Mouse (Mus musculus): ENCODE data around the gene Timmdc1. TPM values are rescaled to one million over a fixed set of nuclear protein-coding genes. Genes with fewer than 3 reads are reported as not detected.

The Timmdc1 gene
- polyA plus RNA-seq, 1 experiment from 2014 or later = 22.8 TPM

DNA sequence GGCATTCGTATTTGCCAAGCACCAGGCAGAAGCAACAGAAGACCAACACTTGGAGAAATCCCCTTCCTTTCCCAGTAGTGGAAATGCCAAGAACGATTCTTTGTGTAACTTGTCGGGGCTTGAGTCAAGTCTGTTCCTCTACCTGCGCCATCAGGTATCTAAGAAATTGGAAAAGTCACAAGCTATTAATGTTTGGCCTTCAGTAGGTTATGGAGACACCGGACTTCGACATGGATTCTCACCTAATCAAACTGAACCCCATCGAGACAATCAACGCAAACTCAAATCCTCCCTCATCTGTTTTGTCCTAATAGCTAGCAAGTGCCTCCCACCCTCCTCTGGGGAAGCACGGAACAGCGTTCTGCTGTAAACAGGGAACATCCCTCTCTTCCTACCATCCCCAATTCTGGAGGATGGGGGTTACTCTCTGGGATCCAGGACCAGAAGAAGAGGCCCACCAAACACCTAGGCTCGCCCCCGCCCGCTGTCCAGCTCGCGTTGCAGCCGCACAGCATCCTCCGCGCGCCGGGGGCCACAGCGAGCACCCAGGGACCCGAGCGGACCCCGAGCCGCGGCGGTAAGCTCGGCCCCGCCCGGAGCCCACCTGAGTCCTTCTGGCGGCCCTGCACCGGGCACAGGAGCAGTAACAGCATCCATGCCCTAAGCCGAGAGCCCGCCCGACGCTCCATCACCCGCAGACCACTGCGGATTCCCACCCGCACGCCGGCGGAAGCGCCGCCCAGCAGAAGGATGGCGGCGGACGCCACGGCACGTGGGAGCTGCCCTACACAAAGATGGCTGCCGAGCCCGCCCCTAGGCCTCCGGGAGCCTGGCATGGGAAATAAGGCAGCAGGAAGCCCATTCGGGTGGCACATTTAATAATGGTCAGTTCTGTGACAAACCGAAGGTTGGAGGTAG, 27.3 kb upstream of the Timmdc1 start, which contains the start of gene Poglut1:
Poglut1 (minus strand) TSS at position 780 of the 918 bp plus-strand sequence.
- DNase-seq (ENCODE audit: low spot score) = peak; percentile 87
- Histone ChIP-seq H3K9ac (ENCODE audit: low read length) (peak within 1 kb of the TSS; percentile 81), H3K27me3 (replicated peaks; ENCODE audit: control insufficient read depth, insufficient read depth, low read length) (0 out of 2 replicates have a peak, but pooled peaks cover 4% of the 10 kb centered on the region), H3K27ac (ENCODE audit: low read depth) (peak within 1 kb of the TSS; percentile 33; the same call in 1 of the 2 replicates), H3K9me3 (ENCODE audit: control insufficient read depth, low read length) (no peaks in the 10 kb centered on the region), H3K4me3 (ENCODE audit: low read depth, low read length) (peak within 1 kb of the TSS; percentile 81), H3K4me2 (ENCODE audit: low read length) (peak within 1 kb of the TSS; percentile 60), H3K36me3 (ENCODE audit: control insufficient read depth, insufficient read depth, low read length) (peaks cover 21% of the 10 kb centered on the region; the same call in 1 of the 2 replicates), H3K4me1 (replicated peaks; ENCODE audit: control insufficient read depth, insufficient read depth, low read length) (peaks cover 11% of the 10 kb centered on the region)
- ATAC-seq (replicated peaks; ENCODE audit: low FRiP score, low TSS enrichment, low read depth) = peak; percentile 93
- 3% methylated on average over 54 of the region's 54 CpGs for WGBS

DNA sequence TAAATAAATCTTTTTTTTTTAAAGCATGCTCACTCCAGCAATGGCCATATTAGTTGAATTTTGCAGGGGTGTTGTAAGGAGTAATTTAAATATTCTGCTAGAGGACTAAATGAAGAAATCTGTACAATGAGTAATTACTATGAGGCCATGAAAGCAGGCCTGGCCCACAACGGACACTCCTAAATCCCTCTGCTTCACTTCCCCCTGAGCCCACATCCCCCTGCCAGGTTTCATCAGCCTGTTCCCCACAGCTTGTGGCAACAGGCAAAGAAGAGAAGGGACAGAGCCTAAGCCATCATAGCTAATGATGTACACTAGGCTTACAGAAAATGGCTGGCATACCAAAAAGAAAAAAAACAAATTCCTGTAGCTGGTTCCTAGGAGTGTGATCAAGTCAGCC, 25.5 kb upstream of the Timmdc1 start:
- no peaks in the 10 kb centered on the region for H3K9me3 ChIP-seq (ENCODE audit: control insufficient read depth, low read length)
- H3K27ac ChIP-seq (ENCODE audit: low read depth) = no peak overlapping the region
- DNase-seq (ENCODE audit: low spot score) (no peak), ATAC-seq (replicated peaks; ENCODE audit: low FRiP score, low TSS enrichment, low read depth) (no peak)
- peaks cover 11% of the 10 kb centered on the region for H3K4me1 ChIP-seq (replicated peaks; ENCODE audit: control insufficient read depth, insufficient read depth, low read length)
- H3K27me3 ChIP-seq (replicated peaks; ENCODE audit: control insufficient read depth, insufficient read depth, low read length) = no peaks in the 10 kb centered on the region
- H3K36me3 ChIP-seq (ENCODE audit: control insufficient read depth, insufficient read depth, low read length) = peaks cover 28% of the 10 kb centered on the region; the same call in 1 of the 2 replicates
- H3K9ac ChIP-seq (ENCODE audit: low read length) = no peak overlapping the region
- H3K4me3 ChIP-seq (ENCODE audit: low read depth, low read length) = no peak overlapping the region
- H3K4me2 ChIP-seq (ENCODE audit: low read length) = no peak overlapping the region
- WGBS = 97% methylated on average over 1 of the region's 1 CpGs

DNA sequence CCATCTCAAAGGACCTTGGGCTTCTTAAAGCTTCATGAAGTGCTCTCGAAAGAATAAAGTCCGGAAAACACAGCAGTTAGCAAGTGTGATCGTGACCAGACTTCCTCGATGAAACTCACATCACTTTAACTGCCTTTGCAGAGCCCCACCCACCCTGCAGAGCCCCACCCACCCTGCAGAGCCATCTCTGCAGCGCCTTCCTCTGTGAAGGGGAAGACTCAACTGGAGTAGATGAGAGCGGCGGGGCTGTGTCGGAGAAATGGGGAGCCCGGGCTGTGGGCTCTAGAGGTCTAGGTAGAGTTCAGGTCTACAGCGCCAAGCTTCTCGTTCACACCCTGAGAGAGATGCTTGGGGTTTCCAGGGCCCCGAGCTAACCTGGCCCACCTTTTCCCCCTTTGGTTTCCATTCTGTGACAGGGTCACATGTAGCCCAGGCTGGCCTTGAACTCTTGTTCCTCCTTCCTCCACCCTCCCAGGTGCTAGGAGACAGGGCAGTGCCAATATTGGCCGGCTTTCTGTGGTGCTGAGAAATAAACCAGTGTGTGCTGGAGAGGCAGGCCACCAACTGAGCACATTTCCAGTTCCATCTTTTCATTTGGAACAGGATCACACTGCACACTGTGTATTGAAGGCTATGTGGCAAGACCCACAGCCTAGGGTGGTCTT, 16.4 kb upstream of the Timmdc1 start:
- no peaks in the 10 kb centered on the region for H3K9me3 ChIP-seq (ENCODE audit: control insufficient read depth, low read length)
- no peaks in the 10 kb centered on the region for H3K27me3 ChIP-seq (replicated peaks; ENCODE audit: control insufficient read depth, insufficient read depth, low read length)
- H3K4me3 ChIP-seq (ENCODE audit: low read depth, low read length) = no peak overlapping the region
- no peaks in the 10 kb centered on the region for H3K4me1 ChIP-seq (replicated peaks; ENCODE audit: control insufficient read depth, insufficient read depth, low read length)
- ATAC-seq (replicated peaks; ENCODE audit: low FRiP score, low TSS enrichment, low read depth) = no peak
- whole genome bisulfite sequencing = 87% methylated on average over 13 of the region's 13 CpGs
- no peak overlapping the region for H3K27ac ChIP-seq (ENCODE audit: low read depth)
- DNase-seq (ENCODE audit: low spot score) = no peak
- H3K4me2 ChIP-seq (ENCODE audit: low read length) = no peak overlapping the region
- H3K9ac ChIP-seq (ENCODE audit: low read length) = no peak overlapping the region
- peaks cover 73% of the 10 kb centered on the region for H3K36me3 ChIP-seq (ENCODE audit: control insufficient read depth, insufficient read depth, low read length)

DNA sequence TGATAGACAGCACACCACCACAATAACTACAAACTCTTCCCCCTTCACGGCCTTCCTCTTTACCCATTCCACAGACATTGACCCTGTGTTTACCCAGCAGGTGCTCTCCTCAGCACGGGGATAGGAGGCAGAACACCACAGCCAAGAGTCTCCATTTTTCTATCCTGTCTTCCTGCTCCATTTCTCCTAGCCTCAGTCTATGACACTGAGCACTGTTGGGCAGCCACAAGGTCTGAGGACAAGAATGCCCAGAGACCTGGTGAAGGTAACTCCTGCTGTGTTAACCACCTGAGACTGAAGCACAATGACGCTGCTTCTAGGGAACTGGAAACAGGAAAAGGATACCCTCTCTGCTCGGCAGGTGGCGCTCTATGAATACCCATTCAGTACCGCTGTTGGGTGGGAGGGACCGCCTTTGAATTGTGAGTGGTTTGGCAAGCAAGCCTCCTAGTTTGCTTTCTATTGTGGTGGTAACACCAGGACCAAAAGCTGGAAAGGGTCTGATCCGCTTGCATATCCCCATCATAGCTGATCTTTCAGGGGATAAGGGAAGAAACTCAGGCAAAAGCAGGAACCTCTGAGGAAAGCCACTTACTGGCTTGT, 14.2 kb upstream of the Timmdc1 start:
- H3K27ac ChIP-seq (ENCODE audit: low read depth) = no peak overlapping the region
- no peak overlapping the region for H3K4me3 ChIP-seq (ENCODE audit: low read depth, low read length)
- no peaks in the 10 kb centered on the region for H3K27me3 ChIP-seq (replicated peaks; ENCODE audit: control insufficient read depth, insufficient read depth, low read length)
- H3K9ac ChIP-seq (ENCODE audit: low read length) = no peak overlapping the region
- DNase-seq (ENCODE audit: low spot score) = peak; percentile 83
- no peaks in the 10 kb centered on the region for H3K4me1 ChIP-seq (replicated peaks; ENCODE audit: control insufficient read depth, insufficient read depth, low read length)
- peaks cover 76% of the 10 kb centered on the region for H3K36me3 ChIP-seq (ENCODE audit: control insufficient read depth, insufficient read depth, low read length)
- no peak overlapping the region for H3K4me2 ChIP-seq (ENCODE audit: low read length)
- 46% methylated on average over 8 of the region's 8 CpGs for WGBS
- ATAC-seq (replicated peaks; ENCODE audit: low FRiP score, low TSS enrichment, low read depth) = no peak
- no peaks in the 10 kb centered on the region for H3K9me3 ChIP-seq (ENCODE audit: control insufficient read depth, low read length)

DNA sequence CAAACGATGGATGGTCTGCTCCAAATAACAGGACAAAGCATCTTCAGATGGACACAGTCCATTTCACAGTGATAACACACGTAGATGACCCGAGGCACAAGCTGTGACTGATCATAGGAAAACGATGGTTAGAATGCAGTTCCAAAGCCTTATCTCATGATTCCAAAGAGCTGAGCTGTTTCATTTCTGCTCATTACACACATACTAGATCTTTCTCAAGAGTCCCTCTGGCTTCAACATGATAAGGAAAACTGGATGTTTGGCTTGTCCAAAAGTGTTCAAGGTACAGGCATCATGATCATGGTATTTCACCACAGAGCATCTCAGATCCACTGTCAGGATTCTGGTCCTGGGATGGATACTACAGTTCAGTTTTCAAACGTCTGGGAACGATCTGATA, 3.8 kb upstream of the Timmdc1 start:
- 89% methylated on average over 6 of the region's 6 CpGs for WGBS
- ATAC-seq (replicated peaks; ENCODE audit: low FRiP score, low TSS enrichment, low read depth) = no peak
- Histone ChIP-seq H3K4me3 (ENCODE audit: low read depth, low read length) (no peak overlapping the region), H3K27ac (ENCODE audit: low read depth) (no peak overlapping the region), H3K36me3 (ENCODE audit: control insufficient read depth, insufficient read depth, low read length) (peaks cover 59% of the 10 kb centered on the region), H3K9me3 (ENCODE audit: control insufficient read depth, low read length) (no peaks in the 10 kb centered on the region), H3K27me3 (replicated peaks; ENCODE audit: control insufficient read depth, insufficient read depth, low read length) (no peaks in the 10 kb centered on the region), H3K4me1 (replicated peaks; ENCODE audit: control insufficient read depth, insufficient read depth, low read length) (peaks cover 10% of the 10 kb centered on the region), H3K4me2 (ENCODE audit: low read length) (no peak overlapping the region), H3K9ac (ENCODE audit: low read length) (no peak overlapping the region)
- no peak for DNase-seq (ENCODE audit: low spot score)

DNA sequence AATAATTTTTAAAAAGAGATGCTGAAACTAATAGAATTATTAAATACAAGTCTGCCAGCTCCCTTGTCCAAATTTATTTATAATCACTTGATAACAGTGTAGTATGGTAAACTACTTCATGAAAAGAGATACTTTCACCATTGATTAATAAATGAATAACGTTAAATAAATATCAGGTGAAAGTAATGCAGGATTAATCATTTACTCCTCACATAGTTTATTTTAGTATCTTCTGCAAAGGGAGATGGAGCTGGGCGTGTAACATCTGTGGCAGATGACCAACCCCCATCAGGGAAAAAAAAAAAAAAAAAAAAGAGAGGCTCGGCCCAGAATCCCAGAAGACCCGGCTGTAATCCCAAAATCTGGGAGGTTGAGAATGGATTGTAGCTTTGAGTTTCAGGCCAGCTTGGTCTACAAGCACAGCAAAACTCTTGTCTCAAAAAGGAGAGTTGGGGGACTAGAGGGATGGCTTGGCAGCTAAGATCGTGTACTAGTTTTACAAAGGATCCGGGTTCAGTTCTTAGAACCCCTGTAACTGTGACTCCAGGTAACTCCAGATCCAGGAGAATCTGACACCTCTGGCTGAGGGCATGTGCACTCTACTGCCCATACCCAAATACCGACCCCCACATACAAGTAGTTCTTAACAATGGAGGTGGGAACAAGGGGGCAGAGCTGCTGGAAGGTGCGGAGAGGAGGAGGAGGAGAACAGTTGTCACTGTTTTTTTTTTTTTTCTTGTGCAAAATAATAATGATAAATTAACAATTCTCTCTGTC, 1.1 kb downstream of the Timmdc1 start:
- no peaks in the 10 kb centered on the region for H3K27me3 ChIP-seq (replicated peaks; ENCODE audit: control insufficient read depth, insufficient read depth, low read length)
- no peak overlapping the region for H3K27ac ChIP-seq (ENCODE audit: low read depth)
- no peaks in the 10 kb centered on the region for H3K9me3 ChIP-seq (ENCODE audit: control insufficient read depth, low read length)
- ATAC-seq (replicated peaks; ENCODE audit: low FRiP score, low TSS enrichment, low read depth) (no peak), DNase-seq (ENCODE audit: low spot score) (no peak)
- H3K4me1 ChIP-seq (replicated peaks; ENCODE audit: control insufficient read depth, insufficient read depth, low read length) = peaks cover 10% of the 10 kb centered on the region
- WGBS = 27% methylated on average over 8 of the region's 8 CpGs
- peak overlapping the region; percentile 94 for H3K4me3 ChIP-seq (ENCODE audit: low read depth, low read length)
- peak overlapping the region; percentile 94 for H3K9ac ChIP-seq (ENCODE audit: low read length)
- H3K4me2 ChIP-seq (ENCODE audit: low read length) = peak overlapping the region; percentile 64
- H3K36me3 ChIP-seq (ENCODE audit: control insufficient read depth, insufficient read depth, low read length) = peaks cover 41% of the 10 kb centered on the region

DNA sequence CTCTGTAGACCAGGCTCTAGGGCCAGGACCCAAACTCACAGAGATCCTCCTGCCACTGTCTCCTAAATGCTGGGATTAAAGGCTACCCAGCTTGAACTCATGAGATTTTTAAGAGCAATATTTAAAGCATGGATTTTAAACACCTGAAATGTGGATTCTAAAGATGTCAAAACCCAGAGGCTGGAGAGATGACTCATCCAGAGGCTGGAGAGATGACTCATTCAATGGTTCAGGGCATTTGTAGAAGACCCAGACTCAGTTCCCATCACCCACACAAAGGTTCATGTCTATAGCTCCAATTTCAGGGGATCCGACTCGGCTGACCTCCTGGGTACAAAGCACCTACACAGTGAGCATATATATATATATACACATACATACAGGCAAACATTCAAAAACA, 3.3 kb downstream of the Timmdc1 start:
- Histone ChIP-seq H3K36me3 (ENCODE audit: control insufficient read depth, insufficient read depth, low read length) (peaks cover 41% of the 10 kb centered on the region), H3K4me2 (ENCODE audit: low read length) (no peak overlapping the region), H3K9me3 (ENCODE audit: control insufficient read depth, low read length) (no peaks in the 10 kb centered on the region), H3K4me3 (ENCODE audit: low read depth, low read length) (no peak overlapping the region), H3K9ac (ENCODE audit: low read length) (no peak overlapping the region), H3K27me3 (replicated peaks; ENCODE audit: control insufficient read depth, insufficient read depth, low read length) (no peaks in the 10 kb centered on the region), H3K27ac (ENCODE audit: low read depth) (no peak overlapping the region), H3K4me1 (replicated peaks; ENCODE audit: control insufficient read depth, insufficient read depth, low read length) (peaks cover 10% of the 10 kb centered on the region)
- no peak for ATAC-seq (replicated peaks; ENCODE audit: low FRiP score, low TSS enrichment, low read depth)
- DNase-seq (ENCODE audit: low spot score) = no peak
- 96% methylated on average over 2 of the region's 2 CpGs for WGBS

DNA sequence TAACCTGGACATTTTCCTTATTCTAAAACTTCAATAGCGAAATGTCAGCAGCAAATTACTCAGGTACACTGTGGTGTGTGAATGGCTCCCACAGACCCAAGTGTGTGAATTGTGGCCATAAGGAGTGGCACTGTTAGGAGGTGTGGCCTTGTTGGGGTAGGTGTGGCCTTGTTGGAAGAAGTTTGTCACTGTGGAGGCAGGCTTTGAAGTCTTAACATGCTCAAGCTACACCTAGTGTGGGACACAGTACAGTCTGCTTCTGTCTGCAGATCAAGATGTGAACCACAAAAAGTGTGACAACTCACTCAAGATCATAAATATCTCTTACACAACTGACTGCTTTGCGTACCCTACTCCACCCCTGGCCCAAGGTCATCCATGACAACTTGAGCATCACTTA, 11.6 kb downstream of the Timmdc1 start:
- Histone ChIP-seq H3K4me1 (replicated peaks; ENCODE audit: control insufficient read depth, insufficient read depth, low read length) (no peaks in the 10 kb centered on the region), H3K36me3 (ENCODE audit: control insufficient read depth, insufficient read depth, low read length) (peaks cover 60% of the 10 kb centered on the region), H3K4me3 (ENCODE audit: low read depth, low read length) (no peak overlapping the region), H3K9me3 (ENCODE audit: control insufficient read depth, low read length) (no peaks in the 10 kb centered on the region), H3K27me3 (replicated peaks; ENCODE audit: control insufficient read depth, insufficient read depth, low read length) (no peaks in the 10 kb centered on the region), H3K9ac (ENCODE audit: low read length) (no peak overlapping the region), H3K4me2 (ENCODE audit: low read length) (no peak overlapping the region), H3K27ac (ENCODE audit: low read depth) (no peak overlapping the region)
- WGBS = 93% methylated on average over 2 of the region's 2 CpGs
- DNase-seq (ENCODE audit: low spot score) = no peak
- no peak for ATAC-seq (replicated peaks; ENCODE audit: low FRiP score, low TSS enrichment, low read depth)

Data from intestine, embryonic 14.5 days (tissue).